Mouse (Mus musculus) bone marrow, adult 2 months (tissue): ENCODE data around the gene Ttc26.

ENCODE experiments used
- CTCF ChIP-seq: fragments of 200-500 bp; IDR thresholded peaks from 2 replicates; pipeline ENCODE4 v1.5.1; 2011; ENCODE audit warnings: low read length, control low read depth; ENCODE audit not compliant: control insufficient read depth, insufficient read depth
- POLR2A ChIP-seq: fragments of 200-500 bp; IDR thresholded peaks from 2 replicates; pipeline ENCODE4 v1.6.1; 2011; ENCODE audit warnings: low read depth, mild to moderate bottlenecking, control low read depth, low read length, borderline replicate concordance; ENCODE audit not compliant: control insufficient read depth

- no peak for TF ChIP-seq CTCF
- no peak for TF ChIP-seq POLR2A
Observed at GRCm38 (mm10) chr6:38342666-38342992, 38.6 kb upstream of the Ttc26 start.
